Mouse (Mus musculus): ENCODE data around the gene Hmgn1.
"Not testable (repeated sequence)": the region's sequence is repeated elsewhere in the genome, so short reads cannot be mapped to it uniquely, and the experiment has no call there.

Gene Hmgn1

DNA sequence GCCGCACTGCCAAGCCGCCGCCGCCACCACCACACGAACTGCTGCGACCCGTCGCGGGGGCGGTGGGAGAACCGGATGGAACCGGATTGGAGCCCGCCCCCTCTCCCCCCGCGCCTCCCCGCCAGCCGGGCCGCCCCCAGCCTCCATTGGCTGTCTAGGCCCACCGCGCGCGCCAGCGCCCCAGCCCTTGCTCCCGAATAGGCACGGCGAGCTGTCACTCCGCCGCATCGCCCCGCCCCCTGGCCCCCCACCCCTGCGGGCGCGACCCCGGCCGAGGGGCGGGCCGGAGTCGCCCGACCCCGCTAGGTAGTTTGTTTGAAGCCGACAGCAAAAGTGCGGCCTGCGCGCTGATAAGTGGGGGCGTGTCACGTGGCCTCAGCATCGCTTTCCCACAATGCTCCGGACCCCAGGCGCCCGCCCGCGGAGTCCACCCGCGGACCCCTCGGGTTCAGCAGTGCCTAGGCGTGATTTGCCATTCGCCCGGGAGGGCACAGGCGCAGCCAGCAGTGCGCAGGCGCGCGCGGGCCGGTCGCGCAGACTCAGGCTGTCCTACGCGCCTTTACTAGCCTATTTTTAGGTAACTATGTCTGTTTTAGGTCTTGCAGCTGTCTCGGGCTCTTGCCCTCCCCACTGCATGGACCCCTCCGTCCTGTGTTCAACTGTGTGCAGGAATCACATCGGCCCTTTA, at the start of gene Hmgn1:
TSS of gene Hmgn1 (minus strand) at position 73 of the 688 bp plus-strand sequence.
- DNase-seq (ENCODE audit: low spot score in 2 of 2): peak; percentile 96 to 98

DNA sequence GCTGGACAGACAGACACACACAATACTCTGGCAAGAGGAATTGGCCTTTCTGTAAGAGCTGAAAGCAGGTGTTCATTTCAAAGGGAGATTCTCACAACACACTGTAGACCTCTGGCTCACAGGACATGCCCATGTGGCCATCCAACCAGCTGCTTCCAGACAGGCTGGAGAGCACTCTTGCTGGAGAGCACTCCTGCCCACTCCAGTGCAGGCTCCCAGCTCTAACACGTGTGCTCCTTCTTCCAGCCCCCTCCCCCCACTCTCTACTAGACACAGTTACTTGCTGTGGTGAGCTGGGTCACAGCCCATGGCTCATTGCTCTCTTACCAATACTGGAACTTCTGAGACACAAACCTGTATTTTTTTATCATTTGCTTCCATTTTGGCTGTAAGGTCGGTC, 47.9 kb upstream of the Hmgn1 start:
- DNase-seq (ENCODE audit: low spot score in 2 of 2): no peak

- no peak for DNase-seq (ENCODE audit: low spot score in 2 of 2)
Measured at GRCm38 (mm10) chr16:96173648-96174047, 46.1 kb upstream of the Hmgn1 start.

DNA sequence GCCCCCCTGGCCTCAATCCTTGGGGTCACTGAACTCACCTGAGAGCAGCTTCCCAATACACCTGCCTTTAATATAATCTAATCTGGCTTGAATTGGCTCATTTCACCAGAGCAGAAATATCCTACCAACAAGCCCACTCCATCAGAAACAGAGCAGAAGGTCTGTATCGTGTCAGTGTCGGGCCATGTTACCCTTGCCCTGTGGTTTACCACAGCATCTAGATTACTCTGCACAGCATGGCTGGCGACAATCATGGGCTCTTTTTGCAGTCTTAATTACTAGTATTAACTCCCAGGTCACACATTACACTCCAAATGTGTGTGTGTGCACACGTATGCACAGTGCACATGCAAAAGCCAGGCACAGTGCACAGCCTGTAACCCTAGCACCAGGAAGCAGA, 41.3 kb upstream of the Hmgn1 start:
- DNase-seq (ENCODE audit: low spot score in 2 of 2): no peak

DNA sequence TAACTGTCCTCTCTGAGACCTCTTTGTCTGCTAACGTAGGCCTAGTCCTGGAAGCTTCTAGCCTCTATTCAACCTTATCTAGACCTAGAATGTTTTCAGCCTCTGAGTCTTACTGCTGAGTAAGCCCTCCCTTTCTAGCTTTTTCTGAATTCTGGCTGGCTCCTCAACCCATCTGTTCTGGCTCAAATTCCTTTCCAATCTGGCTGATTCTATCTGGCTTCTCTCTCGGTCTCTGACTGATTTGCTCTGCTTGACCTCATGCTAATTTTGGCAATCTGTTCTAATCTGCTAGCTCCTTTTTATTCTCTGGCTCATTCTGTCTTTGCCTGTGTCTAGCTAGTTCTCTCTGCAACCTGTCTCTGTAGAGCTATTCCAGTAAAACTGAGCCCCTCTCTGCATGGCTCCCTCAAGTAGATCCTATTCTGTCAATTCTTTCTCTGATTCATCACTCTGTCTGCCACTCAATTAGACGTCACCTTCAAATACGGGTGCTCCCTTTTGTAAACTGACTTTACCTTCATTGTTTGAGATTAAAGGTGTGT, 38.3 kb upstream of the Hmgn1 start:
- DNase-seq (ENCODE audit: low spot score in 2 of 2): no peak

DNA sequence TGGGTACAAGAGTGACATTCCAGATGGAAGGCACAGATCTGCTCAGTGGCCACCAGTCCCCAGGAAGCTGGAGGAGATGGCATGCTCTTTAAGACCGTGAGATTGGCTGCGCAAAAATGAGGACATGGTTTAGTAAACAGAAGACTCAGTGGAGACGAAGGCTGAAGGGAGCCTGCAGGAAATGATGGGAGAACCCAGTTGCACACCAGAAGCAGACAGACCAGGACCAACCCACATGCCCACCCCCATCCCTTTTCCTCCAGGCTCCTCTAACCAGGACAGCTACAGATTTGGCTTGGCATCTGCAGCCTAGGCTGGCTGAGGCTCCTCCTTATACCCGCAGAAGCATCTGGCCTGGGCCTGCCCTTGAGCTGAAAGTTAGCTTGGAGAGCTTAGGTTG, 33.8 kb upstream of the Hmgn1 start:
- DNase-seq (ENCODE audit: low spot score in 2 of 2): no peak

GRCm38 (mm10) chr16:96160927-96161326, 33.4 kb upstream of the Hmgn1 start:
- DNase-seq (ENCODE audit: low spot score in 2 of 2): no peak

- DNase-seq (ENCODE audit: low spot score in 2 of 2): no peak
Measured at GRCm38 (mm10) chr16:96159794-96160346, 32.3 kb upstream of the Hmgn1 start.

DNA sequence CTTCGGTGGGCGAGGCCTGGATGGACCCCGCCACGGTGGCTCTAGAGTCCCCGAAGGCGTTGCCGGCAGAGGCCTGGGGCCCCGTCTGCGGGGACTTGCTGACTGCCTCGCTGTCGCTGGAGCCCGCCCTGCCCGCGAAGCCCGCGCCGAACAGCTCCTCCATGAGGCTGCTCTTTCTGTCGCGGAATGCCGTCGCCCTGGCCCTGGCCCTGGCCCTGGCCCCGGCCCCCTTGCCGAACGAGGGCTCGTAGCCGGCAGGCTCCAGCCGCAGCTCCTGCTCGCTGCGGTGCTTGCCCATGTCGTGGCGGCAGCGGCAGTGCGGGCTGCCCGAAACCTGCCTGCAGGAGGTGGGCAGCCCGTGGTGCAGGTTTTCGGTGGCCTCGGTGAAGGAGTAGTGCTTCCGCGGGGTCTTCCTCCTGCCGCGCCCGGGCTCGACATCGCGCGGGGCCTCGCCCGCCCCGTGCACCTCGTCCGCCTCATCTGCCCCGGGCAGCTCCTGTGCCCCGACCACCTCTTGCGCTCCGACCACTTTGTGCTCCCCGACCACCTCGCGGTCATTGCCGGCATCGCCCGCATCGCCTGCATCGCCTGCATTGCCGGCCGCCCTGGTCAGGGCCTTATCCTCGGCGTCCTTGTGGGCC, 31.7 kb upstream of the Hmgn1 start:
- peak; percentile 69 to 82 for DNase-seq (ENCODE audit: low spot score in 2 of 2)

DNA sequence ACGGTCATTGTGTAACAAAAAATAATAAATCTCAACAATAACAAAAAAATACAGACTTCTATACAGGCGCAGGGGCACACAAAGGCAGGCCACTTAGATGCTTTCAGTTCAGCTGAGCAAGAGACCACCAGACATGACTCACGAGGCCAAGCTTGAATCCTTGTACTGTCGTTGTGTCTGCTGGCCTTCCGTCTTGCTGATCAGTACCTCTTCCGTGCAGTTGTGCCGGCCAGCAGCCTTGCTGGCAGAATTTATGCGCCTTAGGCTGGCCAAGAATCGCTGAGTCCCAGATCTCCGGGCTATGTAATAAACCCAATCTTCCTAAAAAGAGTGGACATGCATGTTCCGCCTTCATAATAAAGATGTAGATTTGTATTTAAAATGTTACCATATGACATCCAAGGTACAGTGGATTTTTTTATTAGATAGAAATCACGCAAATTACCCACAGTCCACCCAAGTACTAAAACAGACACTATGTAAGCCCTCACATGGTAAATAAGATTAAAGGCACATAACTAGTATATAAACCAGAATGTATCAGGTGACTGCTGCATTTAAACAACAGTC, 31.1 kb upstream of the Hmgn1 start:
- no peak for DNase-seq (ENCODE audit: low spot score in 2 of 2)

GRCm38 (mm10) chr16:96157171-96157570, 29.6 kb upstream of the Hmgn1 start:
- DNase-seq (ENCODE audit: low spot score in 2 of 2): no peak

DNA sequence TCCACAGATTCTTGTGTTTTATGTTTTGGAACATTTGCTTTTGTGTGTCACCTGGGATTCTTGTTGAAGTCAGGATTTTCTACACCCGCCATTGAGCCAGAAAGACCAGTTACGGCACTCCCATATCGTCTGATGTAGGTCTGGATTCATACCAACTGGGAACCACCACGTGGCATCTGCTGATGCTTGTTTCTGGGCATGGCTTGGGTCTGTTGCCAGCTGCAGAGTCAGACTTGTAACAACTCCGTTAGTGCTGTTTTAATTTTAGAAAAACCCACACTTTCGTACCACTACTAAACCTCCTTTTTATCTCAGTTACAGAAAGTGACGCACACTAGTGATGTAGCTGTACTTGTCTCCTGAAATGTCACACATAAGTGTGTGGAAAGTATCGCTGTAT, 28.5 kb upstream of the Hmgn1 start:
- DNase-seq (ENCODE audit: low spot score in 2 of 2): no peak

DNA sequence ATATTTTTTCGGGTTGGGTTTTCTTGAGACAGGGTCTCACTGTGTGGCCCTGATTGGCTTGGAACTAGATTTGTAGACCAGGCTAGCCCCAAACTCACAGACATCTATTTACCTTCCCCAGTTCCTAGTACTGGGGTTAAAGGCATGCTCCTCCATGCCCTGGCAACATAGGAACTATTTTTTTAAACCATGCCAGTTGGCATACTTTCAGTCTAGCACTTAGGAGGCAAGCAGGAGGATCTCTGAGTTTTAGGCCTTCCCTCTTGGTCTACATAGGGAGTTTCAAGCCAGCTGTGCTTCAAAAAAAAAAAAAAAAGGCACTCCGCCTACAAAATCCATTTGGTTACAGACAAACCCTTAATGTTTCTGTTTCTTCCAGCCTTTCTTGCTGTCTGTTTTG, 26.9 kb upstream of the Hmgn1 start:
- no peak for DNase-seq (ENCODE audit: low spot score in 2 of 2)

DNA sequence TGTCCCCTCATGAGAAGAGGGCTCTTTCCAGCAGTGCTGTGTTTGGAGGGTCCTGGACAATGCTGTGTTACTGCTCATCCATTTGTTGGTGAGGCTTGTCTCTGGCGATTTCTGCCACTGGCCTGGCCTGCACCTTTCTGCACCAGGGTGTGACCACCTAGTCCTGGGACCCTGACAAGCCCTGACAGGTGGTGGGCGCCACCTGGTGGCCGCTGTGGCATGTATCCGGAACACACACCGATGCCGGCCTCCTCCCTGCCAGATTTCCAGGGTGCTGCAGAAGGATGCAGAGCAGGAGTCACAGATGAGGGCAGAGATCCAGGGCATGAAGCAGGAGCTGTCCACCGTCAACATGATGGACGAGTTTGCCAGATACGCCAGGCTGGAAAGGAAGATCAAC, 24.0 kb upstream of the Hmgn1 start:
- DNase-seq (ENCODE audit: low spot score in 2 of 2): peak; percentile 60 to 86

DNA sequence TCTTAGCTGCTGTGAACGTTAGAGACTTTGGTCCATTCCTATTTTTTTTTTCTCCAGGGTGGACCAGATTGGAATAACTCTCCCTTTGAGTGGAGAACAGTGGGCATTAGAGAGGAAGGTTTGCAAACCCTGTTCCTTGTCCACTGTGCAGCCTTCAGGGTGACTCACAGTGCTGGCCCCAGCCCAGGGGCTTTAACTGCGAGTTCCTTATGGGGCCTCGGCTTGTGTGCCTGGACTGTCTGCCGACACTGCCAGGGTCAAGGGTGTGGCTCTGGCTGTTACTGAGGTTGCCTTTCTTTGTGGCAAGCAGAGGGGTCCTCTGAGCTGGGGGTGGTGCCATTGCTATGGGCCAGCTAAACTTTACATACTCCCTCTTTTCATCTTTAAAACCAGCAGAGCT, 23.5 kb upstream of the Hmgn1 start:
- peak in 1 of 2 experiments; percentile 48 for DNase-seq (ENCODE audit: low spot score in 2 of 2)

GRCm38 (mm10) chr16:96149311-96149710, 21.8 kb upstream of the Hmgn1 start:
- no peak for DNase-seq (ENCODE audit: low spot score in 2 of 2)

DNA sequence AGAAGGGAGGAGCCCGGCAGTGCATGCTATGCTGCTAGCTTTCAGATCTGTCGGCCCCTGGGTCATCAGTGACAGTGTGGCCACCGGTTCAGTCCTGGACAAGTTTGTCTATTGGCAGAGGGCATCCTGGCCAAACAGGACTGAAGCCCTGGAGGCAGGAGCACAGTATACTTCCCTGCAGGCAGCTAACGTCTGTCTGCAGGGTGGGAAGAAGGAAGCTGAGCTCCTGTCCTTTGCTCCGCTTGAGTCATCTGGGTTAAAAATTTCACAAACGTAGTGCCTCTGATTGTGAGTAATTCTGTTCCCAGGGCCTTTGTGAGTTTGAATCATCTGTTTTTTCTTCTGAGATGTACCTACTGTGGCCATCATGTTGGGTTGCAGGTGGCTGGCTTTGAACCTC, 21.3 kb upstream of the Hmgn1 start:
- no peak for DNase-seq (ENCODE audit: low spot score in 2 of 2)

DNA sequence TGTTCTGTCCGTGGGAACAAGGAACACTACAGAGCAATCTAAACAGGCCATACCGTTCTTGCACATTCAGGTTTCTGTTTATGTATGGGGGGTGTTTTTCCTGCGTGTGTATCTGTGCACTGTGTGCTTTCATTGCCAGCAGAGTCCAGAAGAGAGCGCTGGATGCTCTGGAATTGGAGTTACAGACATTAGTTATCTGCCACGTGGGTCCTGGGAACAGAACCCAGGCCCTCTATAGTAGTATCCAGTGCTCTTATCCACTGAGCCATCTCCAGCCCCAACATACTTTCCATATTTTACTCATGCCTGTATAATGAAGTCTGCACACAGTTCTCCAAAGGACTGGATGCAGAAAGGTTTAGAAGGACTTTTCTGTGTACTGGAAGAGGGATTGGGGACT, 18.3 kb upstream of the Hmgn1 start:
- no peak for DNase-seq (ENCODE audit: low spot score in 2 of 2)

DNA sequence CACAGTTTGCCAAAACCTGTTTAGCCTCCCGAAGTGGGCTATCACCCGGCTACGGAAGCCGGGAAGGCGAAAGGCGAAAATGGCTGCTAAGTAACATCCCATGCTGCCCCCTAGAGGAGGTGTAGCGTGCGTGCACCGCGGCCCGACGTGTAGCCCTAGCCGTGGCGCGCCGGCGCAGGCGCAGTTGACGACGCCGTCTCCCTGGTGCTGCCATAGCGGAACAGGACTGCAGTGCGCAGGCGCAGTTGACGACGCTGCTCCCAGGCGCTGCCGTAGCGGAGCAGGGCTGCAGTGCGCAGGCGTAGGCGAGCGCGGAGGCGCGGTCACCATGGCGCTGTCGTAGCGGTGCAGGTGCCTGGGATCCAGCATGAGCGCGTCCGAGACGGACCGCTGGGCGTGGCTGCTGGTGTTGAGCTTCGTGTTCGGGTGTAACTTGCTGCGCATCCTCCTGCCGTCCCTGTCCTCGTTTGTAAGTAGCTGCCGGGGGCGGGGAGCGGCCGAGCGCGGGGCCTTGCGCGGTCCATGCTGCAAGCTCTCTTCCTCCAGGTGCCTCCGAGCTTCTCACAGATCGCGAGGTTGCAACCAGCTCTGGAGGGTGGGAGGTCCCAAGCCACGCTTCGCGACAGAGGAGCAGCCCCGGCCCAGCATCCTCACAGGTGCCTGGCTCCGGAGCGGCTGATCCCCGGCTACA, 17.7 kb upstream of the Hmgn1 start, which contains the start of gene Wrb:
TSS of gene Wrb (plus strand) at position 298 of the 691 bp plus-strand sequence.
- peak; percentile 100 for DNase-seq (ENCODE audit: low spot score in 2 of 2)

DNA sequence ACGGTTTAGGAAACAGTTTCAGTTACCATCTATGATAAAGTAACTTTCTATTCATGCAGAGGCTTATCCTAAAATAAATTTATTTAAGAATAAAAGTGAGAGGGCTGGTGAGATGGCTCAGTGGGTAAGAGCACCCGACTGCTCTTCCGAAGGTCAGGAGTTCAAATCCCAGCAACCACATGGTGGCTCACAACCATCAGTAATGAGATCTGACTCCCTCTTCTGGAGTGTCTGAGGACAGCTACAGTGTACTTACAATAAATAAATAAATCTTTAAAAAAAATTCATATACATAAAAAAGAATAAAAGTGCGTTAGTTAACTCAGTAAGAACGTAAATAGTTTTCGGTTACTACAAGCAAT, 17.2 kb upstream of the Hmgn1 start:
- DNase-seq (ENCODE audit: low spot score in 2 of 2): not testable (repeated sequence)

DNA sequence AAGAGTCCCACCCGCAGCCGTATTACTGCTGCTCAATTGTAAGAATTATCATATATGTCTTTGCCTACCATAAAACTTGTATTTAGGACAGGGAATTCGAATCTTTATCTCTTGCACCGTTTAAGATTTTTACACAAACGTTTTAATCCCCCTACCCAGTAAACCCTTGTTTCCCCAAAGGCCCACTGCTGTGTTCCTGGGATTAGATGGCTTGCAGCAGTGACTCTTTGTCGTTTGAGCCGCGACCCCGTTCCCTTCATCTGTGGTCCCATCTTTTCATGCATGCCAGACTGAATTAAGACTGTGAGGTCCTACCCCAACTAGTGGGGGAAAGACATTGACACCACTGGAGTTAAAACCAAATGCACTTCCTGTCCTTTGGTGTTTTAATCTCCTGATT, 937 bp upstream of the Hmgn1 start:
- DNase-seq (ENCODE audit: low spot score in 2 of 2): no peak

DNA sequence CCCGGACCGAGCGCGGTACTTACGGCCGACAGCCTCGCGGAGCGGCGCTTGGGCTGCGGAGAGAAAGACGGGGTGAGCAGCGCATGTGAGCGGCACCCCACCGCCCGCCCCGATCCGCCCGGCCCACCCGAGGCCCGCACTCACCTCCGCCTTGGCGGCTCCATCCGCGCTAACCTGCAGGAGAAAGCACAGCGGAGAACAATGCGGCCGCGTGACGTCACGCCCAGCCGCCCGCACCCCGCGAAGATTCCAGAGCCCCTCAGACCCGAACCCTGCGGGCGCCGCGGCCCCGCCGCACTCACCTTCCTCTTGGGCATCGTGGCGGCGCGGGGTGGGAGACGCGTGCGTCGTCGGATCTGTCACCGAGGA, 257 bp downstream of the Hmgn1 start:
- no peak for DNase-seq (ENCODE audit: low spot score in 2 of 2)

Data from urinary bladder, postnatal 4 days (tissue).